Mouse (Mus musculus) olfactory bulb, adult 2 months (tissue): Measurements from ENCODE around the gene Dnttip1.

Experiments
- CTCF ChIP-seq: fragments of 200-500 bp; IDR thresholded peaks from 2 replicates; pipeline ENCODE4 v1.5.1; 2012; ENCODE audit warnings: low read depth, mild to moderate bottlenecking, low read length, moderate library complexity; ENCODE audit not compliant: insufficient read depth
- POLR2A ChIP-seq: fragments of 200-500 bp; IDR thresholded peaks from 2 replicates; pipeline ENCODE4 v1.6.1; 2012; ENCODE audit warnings: mild to moderate bottlenecking, low read depth, low read length, moderate library complexity; ENCODE audit not compliant: insufficient read depth

GRCm38 (mm10) chr2:164773229-164773988 lies 27.6 kb downstream of the Dnttip1 start:
- TF ChIP-seq CTCF (no peak), POLR2A (no peak)
